Mouse (Mus musculus): ENCODE results near the gene Qsox1.

Qsox1 gene

DNA sequence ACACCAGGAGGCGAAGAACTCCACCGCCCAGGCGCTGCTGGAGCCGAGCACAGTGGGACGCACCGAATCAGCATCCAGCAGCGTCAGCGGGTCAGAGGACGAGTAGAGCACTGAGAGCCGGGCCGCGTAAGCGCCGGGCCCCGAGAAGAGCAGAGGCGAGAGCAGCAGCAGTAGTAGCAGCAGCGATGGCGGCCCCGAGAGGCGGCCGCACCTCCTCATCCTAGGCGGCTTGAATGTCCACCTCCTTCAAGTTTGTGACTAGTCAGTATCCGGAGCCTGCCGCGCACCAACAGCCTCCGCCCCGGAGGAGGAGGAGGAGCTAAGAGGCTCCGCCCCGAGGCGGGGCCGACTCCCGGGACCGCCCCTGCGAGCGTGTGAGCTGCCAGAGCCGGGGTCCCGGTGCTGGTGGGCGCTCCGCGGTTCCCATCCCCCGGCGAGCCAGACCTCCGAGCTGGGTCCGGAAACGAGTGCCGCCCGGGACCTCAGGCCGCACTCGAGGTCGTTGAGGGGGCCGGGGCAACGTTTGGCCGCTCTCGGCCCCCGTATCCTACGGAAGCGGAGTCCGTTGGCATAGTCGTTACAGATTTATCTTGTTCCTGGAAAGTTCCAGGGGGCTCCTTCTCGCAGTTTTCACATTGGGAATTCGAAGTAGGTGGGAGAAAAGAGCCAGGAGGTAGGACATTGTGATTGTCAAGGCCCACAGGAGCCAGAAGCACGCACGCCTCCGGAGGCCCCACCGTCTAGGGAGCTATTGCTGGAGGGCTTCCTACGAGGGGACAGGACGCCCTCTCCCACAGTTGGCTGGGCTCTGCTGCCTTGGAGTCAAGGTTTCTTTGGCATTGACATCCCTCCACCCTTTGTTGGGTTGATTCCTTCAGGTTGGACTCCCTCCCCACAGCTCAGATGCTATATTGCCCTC, at the start of gene Qsox1:
Gene Qsox1 (minus strand): TSS at position 309 of the 919 bp plus-strand sequence.
- DNase-seq, result peak; percentile 89 to 93

GRCm38 (mm10) chr1:155854926-155855702, 42.4 kb upstream of the Qsox1 start:
- DNase-seq, result peak; percentile 30 to 43

DNA sequence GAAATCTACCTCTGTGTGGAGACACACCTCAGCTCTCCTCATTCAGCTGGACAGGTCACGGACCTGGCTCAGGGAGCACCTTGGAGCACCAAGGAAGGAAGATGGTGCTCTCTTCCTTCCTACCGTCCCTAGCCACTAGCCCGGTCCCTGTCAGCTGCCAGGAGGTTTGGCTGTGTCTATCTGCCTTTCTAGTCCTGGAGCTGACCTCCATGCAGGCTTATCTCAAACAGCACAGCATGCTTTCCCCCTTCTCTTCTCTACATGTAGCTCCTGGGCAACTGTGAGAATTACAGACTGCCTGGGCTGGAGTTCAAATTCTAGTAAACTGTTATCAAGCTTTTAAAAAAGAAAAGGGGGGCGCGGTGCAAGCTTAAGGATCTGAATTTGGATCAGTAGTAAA, 40.3 kb upstream of the Qsox1 start:
- DNase-seq, result no peak

GRCm38 (mm10) chr1:155844235-155844634, 31.5 kb upstream of the Qsox1 start:
- no peak for DNase-seq

- DNase-seq, result peak in 1 of 2 experiments; percentile 6
Observed at GRCm38 (mm10) chr1:155843538-155843937, 30.8 kb upstream of the Qsox1 start.

DNA sequence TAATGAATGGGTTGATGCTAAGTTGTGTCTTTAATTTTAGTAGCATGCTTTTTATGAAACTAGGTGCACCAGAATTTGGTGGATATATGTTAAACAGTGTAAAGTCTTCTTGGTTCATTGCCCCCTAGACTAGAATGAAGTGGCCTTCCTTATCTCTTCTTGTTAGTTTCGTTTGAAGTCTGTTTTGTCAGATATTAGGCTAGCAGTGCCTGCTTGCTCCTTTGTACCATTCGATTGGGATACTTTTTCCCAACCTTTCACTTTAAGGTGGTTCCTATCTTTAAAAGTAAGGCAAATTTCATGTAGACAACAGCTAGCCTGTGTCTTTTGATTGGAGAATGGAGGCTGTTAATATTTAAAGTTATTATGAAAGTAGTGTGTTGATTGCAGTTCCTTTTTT, 23.0 kb upstream of the Qsox1 start:
- DNase-seq, result no peak

DNA sequence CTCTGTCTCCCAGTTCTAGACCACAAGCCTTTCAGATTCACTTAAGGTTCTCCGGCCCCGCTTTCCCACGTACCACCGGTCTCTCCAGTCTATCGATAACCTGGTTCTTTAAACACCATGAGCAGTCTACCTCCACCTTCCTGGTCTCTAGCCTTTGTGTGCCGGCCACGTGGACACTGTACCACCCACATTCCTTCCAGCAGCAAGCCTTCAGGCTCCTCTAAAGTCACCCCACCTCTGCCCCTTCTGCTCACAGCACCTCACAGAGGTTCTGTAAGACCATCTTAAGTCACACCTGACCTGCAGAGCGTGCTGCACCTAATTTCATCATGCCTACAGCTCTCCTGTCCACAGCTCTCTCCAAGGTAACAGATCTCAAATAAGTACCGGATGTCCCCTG, 20.9 kb upstream of the Qsox1 start:
- DNase-seq, result no peak

- no peak for DNase-seq
Observed at GRCm38 (mm10) chr1:155831958-155832357, 19.3 kb upstream of the Qsox1 start.

DNA sequence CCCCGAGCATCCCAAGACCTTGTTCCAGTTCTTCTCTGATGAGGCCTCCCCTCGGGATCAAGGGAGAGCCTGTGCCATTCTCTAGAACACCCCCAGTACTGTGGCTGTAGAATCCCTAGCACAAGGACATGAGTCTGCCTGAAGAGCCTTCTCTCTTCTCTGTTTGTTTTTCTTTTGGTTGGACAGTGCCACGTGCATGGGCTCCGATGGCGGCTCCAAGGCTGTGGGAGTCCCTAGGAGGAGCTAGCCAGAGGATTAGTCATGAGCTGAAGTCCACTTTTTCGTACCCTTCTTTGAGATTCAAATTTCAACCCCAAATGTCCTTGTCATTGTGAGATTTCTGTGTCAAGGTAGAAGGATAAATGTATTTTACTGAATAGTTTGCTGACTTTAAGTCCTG, 18.2 kb upstream of the Qsox1 start:
- no peak for DNase-seq

DNA sequence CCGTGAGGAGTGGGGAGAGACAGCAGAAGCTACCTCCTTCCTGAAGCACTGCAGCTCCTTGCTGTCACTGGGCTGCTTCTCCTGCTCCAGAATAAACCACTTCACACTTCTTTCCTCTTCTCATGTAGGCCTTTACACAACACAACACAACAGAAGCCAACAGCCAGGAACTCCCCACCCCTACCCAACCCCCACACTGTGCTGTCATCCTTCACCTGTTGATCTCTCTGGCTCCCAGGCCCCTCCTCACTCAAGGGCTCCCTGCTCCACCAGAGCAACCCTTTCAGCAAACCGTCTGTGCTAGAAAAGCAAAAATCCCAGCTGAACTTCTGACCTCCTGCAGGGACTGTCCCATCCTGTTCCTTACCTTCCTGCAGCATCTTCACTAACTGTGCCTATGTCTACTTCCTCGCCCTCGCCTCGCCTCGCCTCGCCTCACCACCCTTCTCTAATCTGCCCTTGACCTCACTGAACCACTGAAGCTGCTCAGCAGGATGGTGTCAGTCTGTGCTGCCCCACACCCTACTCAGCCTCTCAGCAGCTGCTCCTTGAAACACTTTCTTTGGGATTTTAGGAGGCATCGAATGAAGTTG, 15.1 kb upstream of the Qsox1 start:
- no peak for DNase-seq

DNA sequence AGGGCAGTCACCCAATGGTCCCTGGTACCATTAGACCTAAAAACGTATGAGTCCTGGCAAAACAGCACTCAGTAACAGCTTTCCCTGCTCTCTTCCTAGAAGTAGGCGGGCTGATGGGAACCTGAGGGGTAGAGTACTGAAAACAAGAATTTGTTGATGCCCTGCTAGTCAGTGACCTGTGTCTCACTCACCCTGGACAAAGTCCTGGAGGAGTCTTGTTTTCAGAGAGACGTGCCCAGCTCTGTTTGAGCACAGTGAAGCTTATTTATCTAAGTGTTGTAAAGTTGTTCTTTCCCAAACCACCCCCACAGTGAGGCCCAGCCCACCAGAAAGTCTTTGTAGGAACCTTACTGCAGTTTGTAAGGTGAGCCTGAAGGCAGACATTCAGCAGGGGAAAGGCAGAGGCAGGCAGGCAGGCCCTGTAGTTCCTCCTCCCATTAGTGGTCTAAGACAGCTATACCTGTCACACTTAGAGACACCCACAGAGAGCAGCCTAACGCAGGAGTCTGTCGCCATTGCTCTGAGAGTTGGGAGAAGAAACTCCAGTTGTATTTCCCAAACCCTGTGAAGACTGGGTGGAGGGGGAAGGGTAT, 14.2 kb upstream of the Qsox1 start:
- DNase-seq, result peak; percentile 36 to 37

GRCm38 (mm10) chr1:155825940-155826716, 13.4 kb upstream of the Qsox1 start:
- no peak for DNase-seq

GRCm38 (mm10) chr1:155820646-155821045, 8.0 kb upstream of the Qsox1 start:
- DNase-seq, result no peak

DNA sequence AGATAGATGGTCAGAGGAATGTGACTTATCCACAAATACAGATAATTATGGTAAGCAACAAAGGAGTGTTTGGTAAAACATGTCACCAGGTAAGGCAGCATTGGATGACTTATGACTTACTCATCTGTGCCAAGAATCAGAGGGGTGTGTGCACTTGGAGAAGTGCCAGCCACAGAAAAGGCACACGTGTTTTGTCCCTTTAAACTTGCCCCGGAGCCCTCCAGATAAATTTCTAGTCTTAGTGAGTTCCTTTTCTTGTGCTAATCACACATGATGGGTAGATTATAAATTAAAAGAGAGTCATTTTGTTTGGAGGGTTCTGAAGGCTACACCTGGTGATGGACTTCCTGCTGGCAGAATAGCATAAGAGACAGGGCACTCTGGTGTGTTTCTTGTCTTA, 3.5 kb upstream of the Qsox1 start:
- no peak for DNase-seq

DNA sequence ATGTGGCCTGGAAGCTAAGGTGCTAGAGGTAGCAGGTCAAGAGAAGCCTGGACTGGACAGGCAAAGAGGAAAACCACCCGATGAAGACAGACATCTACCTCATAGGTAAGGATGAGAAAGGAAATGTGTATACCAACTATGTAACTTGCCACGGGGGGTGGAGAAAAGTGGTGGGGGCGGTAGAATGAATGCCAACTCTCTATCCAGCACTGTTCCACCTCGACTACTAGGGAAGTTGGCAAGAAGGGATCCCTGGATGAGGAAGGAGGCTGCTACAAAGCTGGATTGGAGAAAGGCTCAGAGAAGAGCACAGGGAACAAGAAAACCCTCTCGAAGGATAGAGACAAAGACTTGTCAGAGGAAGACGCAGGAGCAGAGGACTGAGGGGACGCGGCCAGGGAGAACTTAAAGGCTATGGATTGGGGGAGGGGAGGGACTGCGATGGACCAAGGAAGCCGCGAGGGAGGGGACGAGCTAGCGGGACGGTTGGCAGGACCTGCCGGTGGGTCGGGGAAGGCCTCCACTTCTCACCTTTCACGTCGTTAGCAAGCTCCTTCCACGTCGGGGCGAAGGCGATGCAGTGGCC, 601 bp downstream of the Qsox1 start:
- DNase-seq, result no peak

- DNase-seq, result no peak
Observed at GRCm38 (mm10) chr1:155810616-155811015, 2.1 kb downstream of the Qsox1 start.

- DNase-seq, result no peak
Observed at GRCm38 (mm10) chr1:155809706-155810442, 2.8 kb downstream of the Qsox1 start.

GRCm38 (mm10) chr1:155808261-155808660, 4.4 kb downstream of the Qsox1 start:
- no peak for DNase-seq

GRCm38 (mm10) chr1:155805607-155806006, 7.1 kb downstream of the Qsox1 start:
- DNase-seq, result peak; percentile 14 to 56

DNA sequence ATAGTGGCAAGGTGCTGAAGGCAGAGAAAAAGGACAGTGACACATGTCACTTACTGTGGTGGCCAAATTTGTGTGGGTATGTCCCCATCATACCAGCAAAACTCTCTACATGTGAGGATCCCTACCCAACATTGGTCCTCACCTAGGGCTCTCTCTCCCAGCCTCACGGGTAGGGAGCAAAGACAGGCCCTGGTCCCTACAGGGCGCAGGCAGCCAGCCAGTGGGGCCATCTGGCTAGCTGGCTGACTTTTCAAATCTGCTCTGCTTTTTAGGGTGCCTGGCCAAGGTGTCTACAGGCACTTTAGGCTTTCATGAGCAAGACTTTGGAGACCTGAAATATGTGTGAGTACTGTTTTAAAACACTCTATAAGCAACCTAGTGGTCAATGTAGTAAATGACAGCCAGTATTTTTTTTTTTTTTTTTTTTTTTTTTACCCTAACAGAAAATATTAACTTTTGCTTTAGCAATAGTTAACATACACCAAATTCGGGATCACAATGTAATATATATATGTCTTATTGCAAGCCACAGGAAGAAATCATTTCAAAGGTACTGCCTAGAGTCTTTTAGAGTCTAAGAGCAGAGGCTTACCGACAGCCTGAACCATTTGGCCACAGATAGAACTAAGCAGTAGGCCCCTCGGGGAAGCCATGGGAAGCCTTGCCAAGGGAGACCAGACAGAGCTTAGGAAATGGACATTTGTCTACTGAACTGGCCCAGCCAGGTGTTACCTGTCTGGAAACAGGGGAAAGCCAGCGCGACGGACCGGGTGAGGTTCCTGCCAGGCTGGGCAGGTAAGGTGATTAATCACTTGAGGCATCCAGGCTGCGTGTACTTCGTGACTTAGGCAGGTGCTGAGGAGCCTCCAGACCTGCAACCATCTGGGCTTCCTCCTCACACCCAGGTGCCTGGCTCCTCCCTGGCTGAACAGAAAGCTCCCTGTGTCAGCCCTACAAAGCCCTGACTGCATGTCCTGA, 11.4 kb downstream of the Qsox1 start:
- no peak for DNase-seq
